12 mouse cellular contexts compared by ENCODE assay signal in the genomic region with DNA sequence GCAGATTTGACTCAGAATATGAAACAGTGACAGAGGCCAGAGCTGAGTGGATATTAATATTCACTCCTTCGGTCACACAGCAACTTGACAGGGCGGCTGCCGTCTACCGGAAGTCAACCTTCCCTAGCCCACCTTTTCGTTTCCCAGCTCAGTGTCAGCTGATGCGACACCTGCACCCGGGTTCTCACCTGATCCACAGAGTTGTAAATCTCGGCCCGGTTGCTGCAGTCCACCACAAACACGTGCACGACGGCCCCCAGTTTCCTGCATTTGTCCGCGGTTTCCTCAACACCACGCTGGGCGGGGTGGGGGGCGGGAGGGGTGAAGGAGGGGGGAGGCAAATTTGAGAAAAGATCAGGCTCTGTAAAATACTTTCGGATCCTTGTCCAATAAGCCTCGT. TPM values are rescaled to one million over a fixed set of nuclear protein-coding genes. Genes with fewer than 3 reads are reported as not detected.
DNase-seq lines count a peak whose midpoint lies in the region; ATAC-seq and TF ChIP-seq lines count a peak whose summit lies in the region.
"Had no signal": no experiment of that assay in that cellular context is flagged by ENCODE, and none has a peak within 500 bp of the region (broad histone marks: within the 10 kb centered on the region; RNA-seq: fewer than 3 reads in every experiment).

No protein-coding gene starts in this region.

- no peak overlapping the region for H3K9ac ChIP-seq in heart, embryonic 15.5 days
- no peak overlapping the region for H3K9ac ChIP-seq in liver, embryonic 14.5 days (replicated peaks)

- peak overlapping the region; percentile 54 for H3K4me2 ChIP-seq in heart, embryonic 15.5 days
- peak overlapping the region; percentile 6; the same call in 1 of the 2 replicates for H3K4me2 ChIP-seq in liver, embryonic 14.5 days (ENCODE audit: low read depth)

- no peak for ATAC-seq in heart, embryonic 15.5 days (replicated peaks; ENCODE audit: insufficient number of reproducible peaks, insufficient read depth, low FRiP score, low read depth)
- ATAC-seq in liver, embryonic 14.5 days (ENCODE audit: insufficient read depth), result no peak
- no peak for ATAC-seq in erythroid progenitor cell, adult 5-6 weeks (replicated peaks; ENCODE audit: low FRiP score, poor library complexity, severe bottlenecking)

- WGBS in heart, embryonic 15.5 days, result 56% methylated on average over 19 of the region's 19 CpGs
- WGBS in thymus, adult 2 months, result 5% methylated on average over 19 of the region's 19 CpGs
- WGBS in liver, embryonic 14.5 days (ENCODE audit: insufficient replicate concordance), result 20% methylated on average over 19 of the region's 19 CpGs

- DNase-seq in heart, postnatal 4 days, result no peak
- peak; percentile 7 for DNase-seq in thymus, postnatal 25 days
- DNase-seq in thymus, adult 2 months, result no peak
- DNase-seq in liver, embryonic 14.5 days (ENCODE audit: low read depth in 3 of 3, low spot score in 3 of 3), result no peak
- no peak for DNase-seq in right cerebral cortex, postnatal 14 days
- DNase-seq in layer of hippocampus, adult 9-10 months (ENCODE audit: low spot score), result no peak
- DNase-seq: adrenal gland, postnatal 25 days had no signal

- no peak for TF ChIP-seq CTCF in thymus, adult 2 months (IDR thresholded peaks at IDR 0.05; ENCODE audit: borderline replicate concordance, control insufficient read depth, extremely low read depth, insufficient read depth, low read length, poor library complexity)
- TF ChIP-seq CTCF in liver, embryonic 14.5 days (IDR thresholded peaks at IDR 0.05; ENCODE audit: low read depth), result no peak

- no peak overlapping the region for H3K27ac ChIP-seq in heart, embryonic 15.5 days
- H3K27ac ChIP-seq in thymus, adult 2 months (ENCODE audit: control insufficient read depth, insufficient read depth, low read length), result no peak overlapping the region
- no peak overlapping the region for H3K27ac ChIP-seq in liver, embryonic 14.5 days

- no peaks in the 10 kb centered on the region for H3K9me3 ChIP-seq in heart, embryonic 15.5 days (replicated peaks)
- no peaks in the 10 kb centered on the region for H3K9me3 ChIP-seq in liver, embryonic 14.5 days (ENCODE audit: control insufficient read depth, low read length)

- H3K4me1 ChIP-seq in heart, embryonic 15.5 days (replicated peaks), result peaks cover 3% of the 10 kb centered on the region
- peaks cover 11% of the 10 kb centered on the region for H3K4me1 ChIP-seq in thymus, adult 2 months (replicated peaks; ENCODE audit: control insufficient read depth, insufficient read depth, low read length)
- no peaks in the 10 kb centered on the region for H3K4me1 ChIP-seq in liver, embryonic 14.5 days (replicated peaks; ENCODE audit: control insufficient read depth in 2 of 2, insufficient read depth in 2 of 2, low read length in 1 of 2)

- no peak for TF ChIP-seq EP300 in liver, embryonic 14.5 days (IDR thresholded peaks at IDR 0.05; ENCODE audit: low read depth)

- H3K27me3 ChIP-seq in heart, embryonic 15.5 days, result no peaks in the 10 kb centered on the region
- no peaks in the 10 kb centered on the region; the same call in 1 of the 2 replicates for H3K27me3 ChIP-seq in thymus, adult 2 months (ENCODE audit: control insufficient read depth, insufficient read depth, low read length)
- no peaks in the 10 kb centered on the region for H3K27me3 ChIP-seq in liver, embryonic 14.5 days (ENCODE audit: control insufficient read depth, insufficient read depth, low read length)

- H3K4me3 ChIP-seq in heart, embryonic 15.5 days, result peak overlapping the region; percentile 31
- H3K4me3 ChIP-seq in thymus, adult 2 months (ENCODE audit: control insufficient read depth, insufficient read depth, low read length), result no peak overlapping the region
- H3K4me3 ChIP-seq in liver, embryonic 14.5 days (ENCODE audit: insufficient read depth in 1 of 2, low read depth in 2 of 2, low read length in 2 of 2), result no peak overlapping the region

- TF ChIP-seq POLR2A in thymus, adult 2 months (IDR thresholded peaks at IDR 0.05; ENCODE audit: control insufficient read depth, extremely low read depth, insufficient read depth, low read length, poor library complexity), result no peak

- H3K36me3 ChIP-seq in heart, embryonic 15.5 days, result no peaks in the 10 kb centered on the region
- no peaks in the 10 kb centered on the region for H3K36me3 ChIP-seq in thymus, adult 2 months (ENCODE audit: control insufficient read depth, insufficient read depth, low read length)
- H3K36me3 ChIP-seq in liver, embryonic 14.5 days (replicated peaks; ENCODE audit: control insufficient read depth, insufficient read depth, low read depth), result no peaks in the 10 kb centered on the region

RNA-seq across cellular contexts. Expression of gene Hsd17b13, which starts 4.8 kb away (rescaled TPM):
- polyA plus RNA-seq in heart, embryonic 15.5 days (2015; fragmentation: Nextera tagmentation; extraction: Ambion mirVana), result 0.38 TPM in 1 of 2 replicates, not detected in the other
- total RNA-seq in heart, postnatal 4 days (2021), result under 1 TPM in 1 of 2 experiments, not detected in 1; 0.26 TPM
- 0.26 TPM in 1 of 2 replicates, not detected in the other for polyA plus RNA-seq in thymus, adult 2 months (2012; rRNA removed)
- polyA plus RNA-seq in liver, embryonic 14.5 days (2012; rRNA removed), result 3.2 and 5.3 TPM in 2 replicates
- 8.3 and 10.9 TPM in 2 replicates for polyA plus RNA-seq in liver, embryonic 14.5 days (2014; fragmentation: Nextera tagmentation; extraction: Ambion mirVana)
- total RNA-seq in erythroid progenitor cell, adult 5-6 weeks (2015; ENCODE audit: low replicate concordance), result not detected in 2 replicates
- total RNA-seq in erythroid progenitor cell, adult 5-6 weeks (2017; ENCODE audit: low replicate concordance), result not detected in 2 replicates
- total RNA-seq: adrenal gland, postnatal 25 days; gastrocnemius, adult 8-10 months; layer of hippocampus, postnatal 25 days; monocyte, adult 5-6 weeks had no signal

RNA-seq across cellular contexts. Expression of gene Hsd17b11, which starts 49.3 kb away (rescaled TPM):
- 3.5 and 4.1 TPM in 2 replicates for polyA plus RNA-seq in heart, embryonic 15.5 days (2015; fragmentation: Nextera tagmentation; extraction: Ambion mirVana)
- total RNA-seq in heart, postnatal 4 days (2021), result 10 to 100 TPM; 24.0 to 26.4 TPM
- 15.1 and 18.8 TPM in 2 replicates for polyA plus RNA-seq in thymus, adult 2 months (2012; rRNA removed)
- 6.1 and 7.9 TPM in 2 replicates for polyA plus RNA-seq in liver, embryonic 14.5 days (2012; rRNA removed)
- polyA plus RNA-seq in liver, embryonic 14.5 days (2014; fragmentation: Nextera tagmentation; extraction: Ambion mirVana), result 1.9 and 2.6 TPM in 2 replicates
- total RNA-seq in erythroid progenitor cell, adult 5-6 weeks (2015; ENCODE audit: low replicate concordance), result 10.8 and 18.0 TPM in 2 replicates
- 4.7 and 9.0 TPM in 2 replicates for total RNA-seq in erythroid progenitor cell, adult 5-6 weeks (2017; ENCODE audit: low replicate concordance)
